17 mouse cellular contexts compared by ENCODE assay signal in genomic region chr4:145276368-145277249, GRCm38 (mm10). TPM values are rescaled to one million over a fixed set of nuclear protein-coding genes. Genes with fewer than 3 reads are reported as not detected.
DNase-seq lines count a peak whose midpoint lies in the region; ATAC-seq and TF ChIP-seq lines count a peak whose summit lies in the region.
"Had no signal": no experiment of that assay in that cellular context is flagged by ENCODE, and none has a peak within 500 bp of the region (broad histone marks: within the 10 kb centered on the region; RNA-seq: fewer than 3 reads in every experiment).

No protein-coding gene starts in this region.

- TF ChIP-seq POLR2A in thymus, adult 2 months (IDR thresholded peaks at IDR 0.05; ENCODE audit: control insufficient read depth, extremely low read depth, insufficient read depth, low read length, poor library complexity) = no peak

- no peak for TF ChIP-seq CTCF in thymus, adult 2 months (IDR thresholded peaks at IDR 0.05; ENCODE audit: borderline replicate concordance, control insufficient read depth, extremely low read depth, insufficient read depth, low read length, poor library complexity)

- H3K4me1 ChIP-seq in thymus, adult 2 months (replicated peaks; ENCODE audit: control insufficient read depth, insufficient read depth, low read length) = peaks cover 11% of the 10 kb centered on the region
- H3K4me1 ChIP-seq: forebrain, embryonic 13.5 days; heart, embryonic 13.5 days; neural tube, embryonic 12.5 days had no signal

- no peaks in the 10 kb centered on the region; the same call in 1 of the 2 replicates for H3K27me3 ChIP-seq in thymus, adult 2 months (ENCODE audit: control insufficient read depth, insufficient read depth, low read length)
- H3K27me3 ChIP-seq: forebrain, embryonic 13.5 days; heart, embryonic 13.5 days; neural tube, embryonic 12.5 days had no signal

- WGBS in thymus, adult 2 months = 55% methylated on average over 6 of the region's 6 CpGs

- no peak overlapping the region for H3K4me3 ChIP-seq in thymus, adult 2 months (ENCODE audit: control insufficient read depth, insufficient read depth, low read length)
- H3K4me3 ChIP-seq: forebrain, embryonic 13.5 days; heart, embryonic 13.5 days; neural tube, embryonic 12.5 days had no signal

- peak; percentile 48 for ATAC-seq in monocyte, adult 5-6 weeks (replicated peaks; ENCODE audit: insufficient number of reproducible peaks, low FRiP score, low TSS enrichment, poor library complexity, severe bottlenecking)
- ATAC-seq: forebrain, embryonic 13.5 days had no signal

- no peak overlapping the region; the same call in 1 of the 2 replicates for H3K27ac ChIP-seq in thymus, adult 2 months (ENCODE audit: control insufficient read depth, insufficient read depth, low read length)
- H3K27ac ChIP-seq: forebrain, embryonic 13.5 days; heart, embryonic 13.5 days; neural tube, embryonic 12.5 days had no signal

- H3K36me3 ChIP-seq in thymus, adult 2 months (ENCODE audit: control insufficient read depth, insufficient read depth, low read length) = no peaks in the 10 kb centered on the region
- H3K36me3 ChIP-seq: heart, embryonic 13.5 days; neural tube, embryonic 12.5 days had no signal

- peak; percentile 49 for DNase-seq in adrenal gland, postnatal 10 days
- no peak for DNase-seq in adrenal gland, postnatal 4 days (ENCODE audit: low spot score in 2 of 2)
- peak; percentile 30 for DNase-seq in thymus, postnatal 14 days
- DNase-seq in thymus, adult 2 months = no peak
- DNase-seq in c-Kit-positive CD71-negative TER-119-negative erythroid progenitor cells, embryonic 14.5 days (ENCODE audit: low read depth) = peak; percentile 16
- DNase-seq in cerebellum, postnatal 10 days = no peak
- no peak for DNase-seq in urinary bladder, postnatal 14 days (ENCODE audit: low spot score)
- DNase-seq: adrenal gland, adult 8-10 months; cerebellum, adult 9-10 months; heart, postnatal 36 days; kidney, adult 8-10 months; layer of hippocampus, postnatal 36 days; lung, embryonic 14.5 days had no signal

RNA-seq across cellular contexts. Expression of gene Tnfrsf1b, which starts 29.9 kb away (rescaled TPM):
- total RNA-seq in adrenal gland, postnatal 10 days (2021) = 10 to 100 TPM in 1 of 2 experiments, 1 to 10 TPM in 1; 8.3 to 10.3 TPM
- 1 to 10 TPM; 7.8 to 9.1 TPM for total RNA-seq in adrenal gland, postnatal 4 days (2021)
- polyA plus RNA-seq in thymus, adult 2 months (2012; rRNA removed) = 46.5 and 48.1 TPM in 2 replicates
- total RNA-seq in monocyte, adult 5-6 weeks (2017) = 343 to 455 TPM (median 362 TPM) in 3 replicates

RNA-seq across cellular contexts. Expression of gene Tnfrsf8, which starts 38.4 kb away (rescaled TPM):
- under 1 TPM; 0.21 to 0.24 TPM for total RNA-seq in adrenal gland, postnatal 10 days (2021)
- total RNA-seq in adrenal gland, postnatal 4 days (2021) = under 1 TPM; 0.22 to 0.34 TPM
- polyA plus RNA-seq in thymus, adult 2 months (2012; rRNA removed) = 12.2 and 13.5 TPM in 2 replicates
- 8.1 to 9.7 TPM (median 8.2 TPM) in 3 replicates for total RNA-seq in monocyte, adult 5-6 weeks (2017)

Comparison
In these comparisons a context has a peak if more than half of its experiments do, and no peak if none do; other contexts are left out.
1. DNase-seq: peak in adrenal gland, postnatal 10 days (single experiment), thymus, postnatal 14 days (single experiment) and c-Kit-positive CD71-negative TER-119-negative erythroid progenitor cells, embryonic 14.5 days (single experiment); none in adrenal gland, postnatal 4 days (0 of 2), thymus, adult 2 months (single experiment), cerebellum, postnatal 10 days (0 of 2) and urinary bladder, postnatal 14 days (single experiment).
2. RNA of gene Tnfrsf1b, which starts 29.9 kb away (total RNA-seq): 343 to 455 TPM in monocyte, adult 5-6 weeks; 8.3 to 10.3 TPM in adrenal gland, postnatal 10 days and 7.8 to 9.1 TPM in adrenal gland, postnatal 4 days; every median in the first group is over 10 times any median in the second.